Mouse (Mus musculus): ENCODE data around the gene Pcgf5.
A peak's percentile ranks its signal among the peaks of the same experiment; 100 is the strongest.

Pcgf5 gene

DNA sequence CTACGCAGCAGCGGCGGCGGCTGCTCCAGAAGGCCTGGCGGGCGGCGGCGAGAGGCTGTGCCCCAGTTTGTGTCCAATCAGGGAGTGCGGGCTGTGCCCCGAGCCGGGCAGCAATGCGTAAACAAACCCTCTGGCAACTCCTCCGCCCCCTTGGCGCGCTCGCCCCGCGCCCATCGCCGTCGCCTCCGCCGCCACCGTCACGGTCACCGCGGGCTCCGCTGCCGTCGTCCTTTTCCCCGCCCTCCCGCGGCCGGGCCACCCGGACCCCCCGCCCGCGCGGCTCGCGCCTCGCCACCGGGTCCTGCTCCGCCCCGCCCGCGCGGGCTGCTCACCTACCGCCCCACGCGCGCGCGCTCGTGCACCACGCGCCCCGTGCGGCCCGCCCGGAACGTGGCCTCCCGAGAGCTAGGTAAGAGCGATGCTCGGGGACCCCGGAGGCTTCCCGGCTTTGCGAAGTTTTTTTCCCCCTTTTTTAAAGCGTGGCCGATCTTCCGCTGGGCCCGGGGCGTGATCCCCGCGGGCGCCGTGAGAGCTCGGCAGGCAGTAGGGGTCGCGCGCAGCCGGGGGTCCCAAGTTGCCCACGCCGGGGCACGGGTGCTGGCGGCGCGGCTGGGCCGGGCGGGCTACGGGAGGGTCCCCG, at the start of gene Pcgf5:
Pcgf5 (plus strand) TSS at position 149 of the 640 bp plus-strand sequence.
- peak; percentile 80 to 83 for DNase-seq (ENCODE audit: low spot score in 2 of 2)

DNA sequence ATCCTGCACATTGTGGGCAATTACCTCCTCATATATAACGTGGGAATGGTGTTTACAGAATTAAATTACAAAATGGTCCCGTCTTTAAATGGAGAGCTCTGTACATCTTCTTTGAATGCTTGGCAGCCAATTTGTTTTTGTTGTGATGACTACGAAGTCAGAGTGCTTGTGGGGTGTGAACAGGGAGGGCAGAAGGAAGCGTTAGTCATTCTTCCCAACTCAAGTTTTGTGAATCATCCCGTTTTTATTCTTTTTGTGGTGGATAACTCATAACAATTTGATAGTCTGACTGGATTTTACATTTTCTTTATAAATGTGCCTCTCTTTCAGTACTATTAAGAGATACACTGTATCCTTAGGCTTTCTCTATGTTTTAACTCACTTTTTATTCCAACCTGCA, 42.6 kb upstream of the Pcgf5 start:
- DNase-seq (ENCODE audit: low spot score in 2 of 2) = no peak

DNA sequence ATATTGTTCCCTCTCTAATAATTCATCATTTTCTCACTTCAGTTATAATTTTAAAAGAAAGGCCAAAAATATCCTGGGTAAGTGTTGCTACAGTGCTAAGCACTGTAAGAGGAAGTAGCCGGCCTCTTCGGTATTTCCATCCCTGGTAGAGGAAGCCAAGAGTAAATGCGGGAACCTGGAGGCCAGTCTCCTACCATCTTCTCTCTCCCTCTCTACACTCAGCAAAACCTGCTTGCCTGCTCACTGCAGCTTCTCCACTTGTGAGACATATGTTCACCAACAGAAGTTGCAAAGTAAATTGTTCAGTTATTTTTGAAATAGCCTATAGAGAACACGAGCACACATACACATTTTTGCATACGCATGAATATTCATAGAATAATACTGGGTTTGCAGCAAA, 34.1 kb upstream of the Pcgf5 start:
- DNase-seq (ENCODE audit: low spot score in 2 of 2) = no peak

DNA sequence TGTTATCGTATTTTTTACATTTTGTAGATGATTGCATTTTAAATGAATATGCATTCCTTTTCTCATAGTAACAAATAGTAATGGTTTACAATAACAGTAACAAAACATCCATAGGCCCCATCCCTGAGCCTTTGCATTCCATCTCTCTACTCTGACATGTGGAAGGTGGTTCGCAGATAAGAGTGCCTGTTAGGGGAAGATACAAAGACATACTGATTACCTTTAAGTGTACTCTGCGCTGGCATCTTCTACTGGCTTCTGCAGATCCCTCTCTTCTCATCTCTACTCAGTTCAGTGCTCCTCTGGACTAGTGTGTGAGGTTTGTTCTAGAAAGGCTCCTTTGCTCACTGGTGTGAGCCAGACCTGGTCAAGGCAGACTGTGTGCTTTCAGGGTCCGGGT, 28.4 kb upstream of the Pcgf5 start:
- no peak for DNase-seq (ENCODE audit: low spot score in 2 of 2)

DNA sequence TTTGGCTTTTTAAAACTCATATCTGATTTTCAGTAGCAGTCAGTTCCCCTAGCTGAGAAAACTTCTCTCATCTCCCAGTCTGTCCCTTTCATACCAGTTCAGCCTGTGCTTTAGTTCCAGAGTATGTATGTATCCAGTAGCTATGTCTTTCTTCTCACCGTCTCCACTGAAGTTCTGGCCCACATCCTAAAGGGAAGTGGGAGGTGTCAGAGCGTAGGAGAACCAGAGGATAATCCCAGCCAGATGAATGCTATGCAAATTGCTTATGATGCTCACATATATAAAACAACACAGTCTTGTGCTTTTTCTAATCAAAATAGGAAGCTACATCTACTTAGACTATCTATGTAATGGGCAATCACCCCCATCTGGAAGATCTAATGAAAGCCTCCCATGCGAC, 27.0 kb upstream of the Pcgf5 start:
- no peak for DNase-seq (ENCODE audit: low spot score in 2 of 2)

DNA sequence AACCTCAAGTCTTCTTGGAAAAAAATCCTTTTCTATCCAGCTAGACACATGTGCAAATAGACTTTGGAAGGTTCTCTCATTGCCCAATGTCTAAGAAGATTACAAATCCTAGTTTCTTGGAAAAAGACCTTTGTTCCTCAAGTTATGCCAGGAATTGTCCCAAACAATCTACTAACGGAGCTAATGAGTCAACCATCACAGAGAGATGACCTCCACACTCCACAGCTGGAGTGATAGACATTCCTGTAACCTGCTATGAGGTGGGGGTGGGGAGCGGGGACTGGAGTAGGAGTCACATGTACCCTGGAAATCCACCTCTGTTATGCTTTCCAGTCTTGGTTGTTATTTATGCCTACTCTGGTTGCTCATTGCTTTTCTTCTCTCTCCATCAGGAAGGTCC, 24.8 kb upstream of the Pcgf5 start:
- no peak for DNase-seq (ENCODE audit: low spot score in 2 of 2)

DNA sequence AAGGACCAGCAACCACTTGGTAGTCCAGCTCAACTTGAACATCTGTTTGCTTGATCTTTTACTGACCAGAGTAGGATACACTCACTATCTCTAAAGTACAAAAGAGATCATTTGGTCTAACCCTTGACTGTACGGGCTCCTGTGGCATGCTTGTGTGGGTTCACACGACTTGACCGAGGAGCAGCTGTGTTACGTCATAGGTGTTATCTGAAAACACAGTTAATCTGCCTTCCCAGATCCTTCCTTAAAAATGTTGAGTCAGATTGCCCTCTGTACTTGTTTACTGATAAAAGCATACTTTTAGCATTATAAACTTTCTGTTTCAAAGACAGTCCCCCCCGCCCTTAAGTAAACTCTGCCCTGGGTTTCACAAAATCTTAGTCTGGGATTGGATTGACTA, 19.4 kb upstream of the Pcgf5 start:
- DNase-seq (ENCODE audit: low spot score in 2 of 2) = no peak

DNA sequence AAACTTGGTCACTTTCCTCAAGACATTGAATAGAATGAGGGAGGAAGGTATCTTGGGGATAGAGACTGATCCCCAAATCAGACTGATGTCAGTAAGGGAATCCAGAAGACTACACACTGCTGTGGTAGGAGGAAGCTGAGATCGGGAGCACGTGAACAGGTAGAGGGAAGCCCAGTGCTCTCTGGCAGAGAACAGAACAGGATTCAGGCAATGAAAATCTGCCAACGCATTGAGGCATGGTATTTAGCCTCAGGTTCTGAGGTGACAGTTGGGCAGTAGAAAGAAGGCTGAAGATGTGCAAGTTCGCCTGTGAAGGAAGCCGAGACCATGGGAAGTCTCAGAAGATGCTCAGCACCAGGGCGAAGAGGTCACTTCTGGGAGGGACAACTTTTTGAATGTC, 733 bp upstream of the Pcgf5 start:
- peak in 1 of 2 experiments; percentile 3 for DNase-seq (ENCODE audit: low spot score in 2 of 2)

DNA sequence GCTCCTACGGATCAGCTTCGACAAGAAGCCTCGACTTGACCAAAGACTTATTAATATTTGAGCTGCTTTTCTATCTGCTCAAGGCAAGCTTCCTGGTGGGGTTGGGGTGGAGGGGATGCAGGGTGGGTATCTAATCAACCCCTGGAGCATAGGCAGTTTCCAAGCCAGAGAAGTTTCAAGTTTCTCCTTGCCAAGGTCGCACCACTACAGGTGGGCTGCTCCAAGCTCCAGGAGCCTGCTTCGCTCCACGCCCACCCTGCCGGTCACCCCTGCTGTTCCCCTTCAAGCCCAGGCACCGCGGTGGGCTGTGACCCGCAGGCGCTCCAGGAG, 313 bp upstream of the Pcgf5 start:
- no peak for DNase-seq (ENCODE audit: low spot score in 2 of 2)

DNA sequence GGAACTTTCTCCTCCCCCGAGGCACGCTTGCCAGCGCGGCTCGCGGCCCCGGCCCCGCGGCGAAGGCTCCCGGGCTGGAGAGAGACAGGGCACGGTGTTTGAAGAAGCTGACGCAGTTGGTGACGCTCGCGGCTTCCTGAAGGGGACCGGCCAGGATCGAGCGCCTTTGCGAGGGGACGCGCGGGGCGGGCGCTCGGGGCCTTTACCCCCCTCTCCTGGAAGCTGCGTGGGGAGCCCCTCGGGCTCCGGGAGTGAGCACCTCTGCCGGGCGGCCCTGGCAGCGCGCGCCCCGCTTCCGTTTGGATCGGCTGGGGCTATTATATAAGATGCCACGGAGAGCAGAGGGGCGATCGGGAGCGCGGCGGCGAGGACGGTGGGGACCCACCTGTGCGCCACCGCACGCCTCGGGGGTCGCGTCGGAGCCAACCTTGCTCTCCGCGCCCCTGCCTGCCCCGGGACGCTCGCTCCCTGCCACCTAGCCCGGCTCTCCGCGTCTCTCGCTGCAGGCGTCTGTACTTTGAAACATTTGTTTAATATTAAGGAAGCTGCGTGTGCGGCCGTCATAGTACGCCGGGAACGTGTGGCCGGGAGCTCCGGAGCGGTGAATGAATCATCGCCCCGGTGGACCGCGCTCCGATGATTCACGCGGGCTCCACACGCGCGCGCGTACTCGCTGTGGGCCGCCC, 835 bp downstream of the Pcgf5 start:
- peak; percentile 51 to 56 for DNase-seq (ENCODE audit: low spot score in 2 of 2)

DNA sequence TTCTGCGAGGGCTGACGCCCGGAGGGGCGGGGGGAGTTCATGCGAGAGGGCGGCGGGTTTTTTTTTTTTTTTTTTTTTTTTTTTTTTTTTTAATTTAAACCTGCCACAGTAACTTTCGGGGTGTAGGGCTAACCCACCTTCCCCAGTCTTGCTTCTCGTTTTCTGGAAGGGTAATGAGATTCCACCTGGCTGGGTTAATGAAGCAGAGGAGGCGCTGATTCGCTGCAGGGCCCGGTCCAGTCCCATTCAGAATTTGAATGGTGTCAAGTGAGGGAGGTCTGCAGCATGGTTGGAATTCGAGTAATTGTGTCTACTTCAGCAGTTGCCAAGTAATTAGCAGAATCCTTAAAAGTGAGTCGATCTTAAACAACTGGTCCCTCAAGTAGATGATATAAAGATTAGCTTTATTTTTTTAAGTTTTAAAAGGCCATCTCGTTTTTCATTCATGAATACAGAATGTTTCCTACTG, 1.4 kb downstream of the Pcgf5 start:
- DNase-seq (ENCODE audit: low spot score in 2 of 2) = no peak

DNA sequence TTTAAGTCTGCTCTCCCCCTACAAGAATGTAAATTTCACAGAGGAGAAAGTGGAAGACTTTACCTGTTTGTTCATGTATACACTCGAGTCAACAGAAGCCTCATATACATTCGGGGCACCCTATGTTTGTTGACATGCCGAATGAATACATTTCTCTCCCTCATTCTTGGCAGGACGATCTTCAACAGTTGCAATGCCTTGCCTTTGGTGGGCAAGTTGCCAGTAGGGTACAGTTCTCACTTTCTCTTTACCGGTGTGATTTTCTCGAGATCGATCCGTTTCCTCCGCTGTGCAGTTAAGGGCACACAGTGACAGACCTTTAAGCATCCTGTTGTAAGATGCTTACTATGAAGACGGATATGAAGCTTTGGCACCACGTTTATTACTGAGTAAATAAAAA, 2.1 kb downstream of the Pcgf5 start:
- DNase-seq (ENCODE audit: low spot score in 2 of 2) = no peak

DNA sequence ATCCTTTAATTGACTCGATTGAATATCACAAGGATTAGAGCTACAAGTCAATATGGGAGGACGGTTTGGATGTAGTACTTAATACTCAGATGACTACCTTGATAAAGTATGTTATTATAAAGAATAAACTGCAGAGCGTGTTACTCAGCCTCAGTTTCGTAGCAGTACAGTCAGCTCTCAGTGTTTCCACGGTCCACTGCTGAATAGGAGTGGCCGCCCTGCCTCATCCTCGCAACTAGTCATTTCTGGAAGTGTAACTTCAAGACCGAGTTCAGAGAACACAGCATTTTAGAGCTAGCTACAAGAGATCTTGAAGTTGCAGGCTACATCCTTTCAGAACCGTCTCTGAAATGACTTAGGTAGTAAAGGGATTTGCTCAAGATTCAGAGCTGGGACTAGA, 2.8 kb downstream of the Pcgf5 start:
- DNase-seq (ENCODE audit: low spot score in 2 of 2) = no peak

DNA sequence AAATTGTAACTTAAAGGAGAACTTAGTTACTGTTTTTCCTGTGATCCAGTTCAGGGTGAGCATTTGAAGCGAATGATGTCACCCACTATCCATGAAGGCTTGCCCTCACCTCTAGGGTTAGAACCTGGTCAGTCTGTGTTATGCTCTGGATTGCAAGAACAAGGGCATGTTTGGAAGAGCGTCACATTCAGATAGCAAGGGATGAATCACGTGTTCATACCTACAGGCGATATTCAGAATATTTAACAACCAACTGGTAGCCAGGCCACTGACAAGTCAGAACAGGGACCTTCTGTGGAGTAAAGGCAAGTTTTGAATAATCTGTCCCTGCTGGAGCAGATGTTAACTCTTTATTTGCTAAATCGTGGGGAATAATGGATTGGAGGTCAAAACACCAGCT, 14.4 kb downstream of the Pcgf5 start:
- no peak for DNase-seq (ENCODE audit: low spot score in 2 of 2)

DNA sequence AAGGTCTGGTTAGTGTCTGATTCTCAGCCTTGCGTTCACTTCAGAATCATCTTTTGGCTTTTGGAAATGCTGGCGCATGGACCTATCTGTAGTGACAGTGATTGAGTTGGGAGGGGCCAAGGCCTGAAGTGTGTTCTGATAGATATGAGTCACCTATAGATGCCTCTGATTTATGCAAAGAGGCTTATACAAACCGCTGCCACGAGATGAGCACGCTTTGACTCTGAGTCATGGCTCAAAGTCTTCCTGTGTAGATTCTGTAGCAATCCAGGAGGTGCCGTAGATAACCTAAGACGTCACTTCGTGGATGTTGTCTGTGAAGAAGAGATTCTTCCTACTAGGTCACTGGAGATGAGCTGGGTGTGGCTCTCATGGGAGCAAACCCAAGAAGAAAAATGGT, 16.6 kb downstream of the Pcgf5 start:
- DNase-seq (ENCODE audit: low spot score in 2 of 2) = no peak

DNA sequence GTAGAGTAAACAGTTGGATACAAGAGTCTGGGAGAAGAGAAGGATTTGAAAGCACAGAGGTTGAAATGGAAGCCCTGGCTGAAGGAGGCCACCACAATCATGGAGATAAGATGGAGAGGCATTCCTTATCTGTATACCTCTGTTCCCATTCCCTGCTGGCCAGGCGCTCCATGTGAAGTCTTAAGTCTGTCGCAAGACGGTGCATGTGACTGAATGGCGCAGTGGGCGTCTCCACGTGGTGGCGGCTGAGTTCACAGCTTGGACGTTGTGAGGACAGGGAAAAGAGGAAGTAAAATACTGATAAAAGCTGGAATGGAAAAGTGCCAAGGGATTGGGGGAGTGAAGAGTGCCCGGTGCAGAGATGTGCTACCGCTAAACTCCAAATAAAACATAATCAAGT, 23.4 kb downstream of the Pcgf5 start:
- DNase-seq (ENCODE audit: low spot score in 2 of 2) = no peak

DNA sequence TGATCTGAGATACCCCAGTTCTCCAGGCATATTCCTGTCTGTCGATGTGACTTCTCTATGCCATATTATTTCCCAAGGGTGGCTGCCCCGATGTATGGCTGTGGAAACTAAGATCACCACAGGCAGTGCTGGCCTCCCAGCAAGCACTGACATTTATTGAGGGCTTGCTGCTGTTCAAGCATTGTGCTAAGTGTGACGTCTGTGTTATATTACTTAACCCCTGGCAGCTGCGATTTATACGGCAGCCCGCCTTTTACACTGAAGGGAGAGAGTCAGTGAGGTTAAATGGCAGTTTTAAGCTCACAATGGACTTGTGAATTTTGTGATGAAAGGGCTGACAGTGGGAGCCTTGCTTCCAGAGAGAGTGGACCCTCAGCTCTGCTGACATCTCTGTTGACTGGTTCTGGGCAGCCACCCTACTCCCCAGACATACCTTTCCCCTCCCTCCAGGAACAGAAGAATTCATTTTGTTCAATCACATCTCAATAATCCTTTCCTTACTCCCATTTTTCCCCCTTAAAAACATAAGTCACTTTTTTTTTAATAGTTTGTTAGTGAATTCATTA, 25.0 kb downstream of the Pcgf5 start:
- no peak for DNase-seq (ENCODE audit: low spot score in 2 of 2)

DNA sequence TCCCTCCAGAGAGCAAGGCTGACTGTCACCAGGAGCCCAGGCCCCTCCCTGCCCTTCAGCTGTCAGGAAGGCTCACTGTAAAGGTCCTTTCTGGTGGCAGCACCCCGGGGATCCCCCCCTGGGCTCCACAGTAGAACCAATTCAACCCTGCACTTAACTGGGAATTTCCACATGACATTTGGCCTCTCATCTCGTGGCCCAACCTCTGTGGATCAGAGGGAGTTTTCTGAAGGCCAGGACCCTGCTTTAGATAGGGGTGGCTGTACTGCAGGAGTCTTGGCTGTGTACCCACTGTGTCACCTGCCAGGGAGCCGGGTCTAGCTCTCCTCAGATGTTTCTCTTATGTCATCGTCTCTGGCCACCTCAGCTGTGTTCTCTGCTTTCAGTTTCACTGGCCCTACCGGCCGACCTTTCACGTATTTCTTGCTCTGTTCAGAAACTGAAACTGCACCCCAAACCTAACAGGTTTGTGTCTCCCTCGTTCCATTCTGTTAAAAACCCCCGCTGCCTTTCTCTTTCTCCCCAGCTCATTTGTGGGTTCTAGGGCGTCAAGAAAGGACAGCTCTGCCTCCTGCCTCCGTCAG, 27.2 kb downstream of the Pcgf5 start:
- peak; percentile 53 to 54 for DNase-seq (ENCODE audit: low spot score in 2 of 2)

DNA sequence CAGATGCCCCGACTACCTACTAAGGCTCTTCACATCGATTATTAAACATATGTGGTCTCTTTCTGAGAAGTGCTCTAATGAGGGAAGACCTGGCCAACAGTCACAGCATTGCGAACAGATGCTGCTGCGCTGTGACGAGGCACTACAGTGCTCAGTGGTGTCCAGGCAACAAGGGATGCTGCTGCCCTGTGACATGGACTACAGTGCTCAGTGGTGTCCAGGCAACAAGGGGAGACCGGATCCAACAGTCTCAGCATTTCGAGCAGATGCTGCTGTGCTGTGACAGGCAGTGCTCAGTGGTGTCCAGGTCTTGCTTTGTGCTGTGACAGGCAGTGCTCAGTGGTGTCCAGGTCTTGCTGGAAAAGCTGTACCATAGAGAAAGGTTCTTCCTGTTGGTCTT, 29.6 kb downstream of the Pcgf5 start:
- no peak for DNase-seq (ENCODE audit: low spot score in 2 of 2)

DNA sequence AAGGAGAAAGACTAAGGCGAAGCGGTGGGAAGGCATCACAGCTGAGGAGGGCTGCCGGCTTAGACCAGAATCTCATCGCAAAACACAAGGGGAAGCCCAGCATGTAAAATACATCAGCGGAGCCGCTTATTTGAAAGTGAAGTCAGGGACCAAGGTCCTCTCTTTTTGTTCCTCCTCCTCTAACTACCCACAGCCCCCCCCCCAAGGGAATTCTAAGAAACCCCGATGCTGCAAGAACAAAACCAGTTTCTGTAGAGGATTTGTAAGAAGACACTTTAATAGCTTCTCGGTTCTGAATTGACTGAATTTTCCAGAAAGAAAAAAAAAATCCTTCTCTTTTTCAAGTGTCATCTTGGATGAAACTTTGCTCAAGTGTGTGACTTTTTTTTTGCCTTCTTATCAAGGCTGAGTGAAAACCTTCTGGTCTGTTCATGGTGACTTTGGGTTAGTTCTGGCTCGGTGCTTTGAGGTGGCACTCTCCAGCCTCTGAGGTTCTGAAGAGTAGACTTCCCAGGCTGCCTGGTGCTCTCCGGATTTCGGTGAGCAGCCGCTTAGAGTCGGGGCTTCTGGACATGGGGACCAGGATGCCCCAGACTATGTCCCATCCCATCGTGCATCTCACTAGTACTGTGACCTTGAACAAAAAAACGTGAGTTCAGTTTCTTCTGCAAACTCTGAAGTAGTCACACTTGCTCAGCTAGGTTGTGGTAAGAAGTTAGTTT, 30.6 kb downstream of the Pcgf5 start:
- no peak for DNase-seq (ENCODE audit: low spot score in 2 of 2)

DNA sequence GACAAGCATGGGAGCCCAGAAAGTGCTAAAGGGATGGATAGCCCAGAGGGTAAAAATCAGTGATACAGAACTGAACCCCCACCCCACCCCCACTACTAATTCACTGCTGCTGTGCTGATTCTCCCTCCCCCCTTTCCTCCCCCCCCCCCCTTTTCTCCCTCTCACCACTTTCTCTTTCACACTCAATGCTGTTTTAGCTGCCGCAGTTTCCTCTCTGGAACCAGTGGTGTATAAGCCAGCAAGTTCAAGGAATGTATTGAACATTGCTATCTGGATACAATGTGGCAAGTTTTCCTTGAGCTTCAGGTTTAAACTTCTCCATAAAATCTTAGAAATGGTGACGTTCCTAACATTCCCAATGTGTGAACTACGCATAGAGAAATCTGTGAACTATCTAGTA, 34.8 kb downstream of the Pcgf5 start:
- DNase-seq (ENCODE audit: low spot score in 2 of 2) = no peak

DNA sequence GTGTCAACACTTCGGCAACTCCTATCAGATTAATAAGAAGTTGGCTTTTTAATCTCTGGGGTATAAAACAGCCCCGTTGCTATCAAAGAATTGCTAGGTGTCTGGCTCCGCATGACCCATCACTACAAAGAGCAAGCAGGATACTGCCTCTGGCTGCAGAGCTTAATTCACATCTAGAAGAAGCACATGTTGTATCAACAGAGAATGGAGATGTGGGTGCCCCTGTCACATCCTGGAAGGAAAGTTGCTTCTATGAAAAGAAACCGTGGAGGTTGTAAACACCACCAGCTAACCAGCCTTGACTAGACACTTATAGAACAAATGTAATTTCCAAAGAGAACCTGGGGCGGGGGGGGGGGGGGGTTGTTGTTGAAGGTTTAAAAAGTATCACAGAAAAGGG, 35.9 kb downstream of the Pcgf5 start:
- no peak for DNase-seq (ENCODE audit: low spot score in 2 of 2)

DNA sequence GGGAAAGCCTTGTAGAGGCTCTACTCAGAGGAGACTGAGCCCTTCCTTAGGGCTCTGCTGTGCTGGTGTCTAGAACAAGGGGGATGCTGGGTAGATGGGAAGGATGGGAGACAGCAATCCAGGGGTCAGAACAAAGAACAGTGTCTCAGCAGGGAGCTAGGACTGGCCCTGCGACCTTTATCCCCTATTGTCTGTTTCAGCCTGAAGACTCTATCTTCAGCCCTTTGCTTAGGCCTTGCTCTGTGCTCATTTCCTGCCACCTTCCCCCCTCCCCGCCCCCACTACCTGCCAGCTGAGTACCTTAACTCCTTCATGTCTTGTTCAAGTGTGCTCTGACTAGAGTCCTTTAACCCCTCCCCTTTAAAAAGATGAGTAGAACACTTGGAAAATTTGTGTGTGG, 36.3 kb downstream of the Pcgf5 start:
- DNase-seq (ENCODE audit: low spot score in 2 of 2) = no peak
